Mouse (Mus musculus) neural tube, embryonic 14.5 days (tissue): ENCODE measurements around the gene Dynll2. TPM values are rescaled to one million over a fixed set of nuclear protein-coding genes. Genes with fewer than 3 reads are reported as not detected.

ENCODE experiments used
- ATAC-seq: fragments of 200-750 bp; cut with Nextera tagmentation; 2 replicates; pipeline ENCODE4 v1.8.0; 2017; ENCODE audit warnings: low read depth, mild to moderate bottlenecking, moderate TSS enrichment, moderate library complexity
- H3K27ac ChIP-seq: fragments of 300-500 bp; sonication (generic); 2 replicates; pipeline ENCODE4 v1.5.1; 2014; ENCODE audit warnings: low read depth, mild to moderate bottlenecking, control low read depth, low read length, moderate library complexity, mixed read lengths
- H3K27me3 ChIP-seq: fragments of 300-500 bp; sonication (generic); 2 replicates; pipeline ENCODE4 v1.6.1; 2014; ENCODE audit warnings: low read length; ENCODE audit not compliant: control insufficient read depth, insufficient read depth
- H3K36me3 ChIP-seq: fragments of 300-500 bp; sonication (generic); 2 replicates; pipeline ENCODE4 v1.6.1; 2014; ENCODE audit warnings: low read length, mixed read lengths; ENCODE audit not compliant: control insufficient read depth, insufficient read depth
- H3K4me1 ChIP-seq: fragments of 300-500 bp; sonication (generic); 2 replicates; pipeline ENCODE4 v1.6.1; 2014; ENCODE audit warnings: low read length; ENCODE audit not compliant: control insufficient read depth, insufficient read depth
- H3K4me2 ChIP-seq: fragments of 300-500 bp; sonication (generic); 2 replicates; pipeline ENCODE4 v1.6.1; 2014; ENCODE audit warnings: mild to moderate bottlenecking, low read depth, low read length, control low read depth
- H3K4me3 ChIP-seq: fragments of 300-500 bp; sonication (generic); 2 replicates; pipeline ENCODE4 v1.5.1; 2014; ENCODE audit warnings: low read depth, low read length, control low read depth, mixed read lengths
- H3K9ac ChIP-seq: fragments of 300-500 bp; sonication (generic); replicated peaks from 2 replicates; pipeline ENCODE4 v1.6.1; 2014; ENCODE audit warnings: low read depth, mild to moderate bottlenecking, control low read depth, low read length, mixed read lengths
- H3K9me3 ChIP-seq: fragments of 300-500 bp; sonication (generic); 2 replicates; pipeline ENCODE4 v1.6.1; 2016; ENCODE audit warnings: low read length; ENCODE audit not compliant: control insufficient read depth
- WGBS: fragments of 180-500 bp; shearing (Covaris S2); extraction: QIAGEN DNeasy Blood & Tissue Kit; methylation state at CpG from one replicate; pipeline ENCODE4 v1.1.7; 2014; 5-methylcytosine and 5-hydroxymethylcytosine counted together
- polyA plus RNA-seq: library from polyadenylated mRNA; unstranded; fragments of >200 nt; fragmentation: Nextera tagmentation; extraction: Ambion mirVana; gene quantifications from 2 replicates; pipeline ENCODE4 v1.2.1, GENCODE M21; 2014

Gene Dynll2
- 30.5 and 37.9 TPM in 2 replicates for polyA plus RNA-seq

GRCm38 (mm10) chr11:87986831-87987793 lies at the start of gene Dynll2:
Dynll2 (minus strand) TSS chr11:87987533.
- peak; percentile 96 for ATAC-seq
- Histone ChIP-seq H3K9ac (peak within 1 kb of the TSS; percentile 99), H3K4me1 (peaks cover 27% of the 10 kb centered on the region), H3K4me3 (peak within 1 kb of the TSS; percentile 99), H3K4me2 (peak within 1 kb of the TSS; percentile 95), H3K27me3 (no peaks in the 10 kb centered on the region), H3K9me3 (no peaks in the 10 kb centered on the region), H3K36me3 (peaks cover 17% of the 10 kb centered on the region), H3K27ac (peak within 1 kb of the TSS; percentile 96)
- 1% methylated on average over 68 of the region's 107 CpGs for WGBS

- ATAC-seq: no peak
- Histone ChIP-seq H3K4me2 (no peak overlapping the region), H3K27ac (no peak overlapping the region), H3K9me3 (no peaks in the 10 kb centered on the region), H3K36me3 (no peaks in the 10 kb centered on the region), H3K4me3 (no peak overlapping the region), H3K9ac (no peak overlapping the region), H3K4me1 (no peaks in the 10 kb centered on the region), H3K27me3 (no peaks in the 10 kb centered on the region)
- 62% methylated on average over 10 of the region's 10 CpGs for WGBS
Observed at GRCm38 (mm10) chr11:88036761-88037251, 49.5 kb upstream of the Dynll2 start.

GRCm38 (mm10) chr11:88035970-88036369 lies 48.6 kb upstream of the Dynll2 start:
- ATAC-seq: no peak

GRCm38 (mm10) chr11:88031753-88032152 lies 44.4 kb upstream of the Dynll2 start:
- H3K9ac ChIP-seq: no peak overlapping the region

More at GRCm38 (mm10) chr11:88035970-88036369, 48.6 kb upstream of the Dynll2 start:
- Histone ChIP-seq H3K4me3 (no peak overlapping the region), H3K4me2 (no peak overlapping the region), H3K27me3 (no peaks in the 10 kb centered on the region), H3K27ac (no peak overlapping the region), H3K4me1 (no peaks in the 10 kb centered on the region), H3K9me3 (no peaks in the 10 kb centered on the region), H3K36me3 (no peaks in the 10 kb centered on the region), H3K9ac (no peak overlapping the region)
- WGBS: 66% methylated on average over 7 of the region's 7 CpGs

GRCm38 (mm10) chr11:88030836-88031235 lies 43.5 kb upstream of the Dynll2 start:
- 93% methylated on average over 2 of the region's 2 CpGs for WGBS
- peaks cover 3% of the 10 kb centered on the region; the same call in 1 of the 2 replicates for H3K4me1 ChIP-seq
- H3K27me3 ChIP-seq: no peaks in the 10 kb centered on the region

More at GRCm38 (mm10) chr11:88031753-88032152, 44.4 kb upstream of the Dynll2 start:
- Histone ChIP-seq H3K4me3 (no peak overlapping the region), H3K36me3 (no peaks in the 10 kb centered on the region), H3K9me3 (no peaks in the 10 kb centered on the region), H3K4me1 (peaks cover 3% of the 10 kb centered on the region; the same call in 1 of the 2 replicates), H3K27me3 (no peaks in the 10 kb centered on the region), H3K27ac (no peak overlapping the region), H3K4me2 (no peak overlapping the region)
- ATAC-seq: no peak
- WGBS: 64% methylated on average over 5 of the region's 5 CpGs

GRCm38 (mm10) chr11:88030219-88030618 lies 42.9 kb upstream of the Dynll2 start:
- 90% methylated on average over 7 of the region's 7 CpGs for WGBS
- Histone ChIP-seq H3K4me3 (no peak overlapping the region), H3K4me1 (peaks cover 3% of the 10 kb centered on the region; the same call in 1 of the 2 replicates), H3K27ac (no peak overlapping the region), H3K9ac (no peak overlapping the region), H3K4me2 (no peak overlapping the region), H3K36me3 (no peaks in the 10 kb centered on the region), H3K27me3 (no peaks in the 10 kb centered on the region), H3K9me3 (no peaks in the 10 kb centered on the region)
- ATAC-seq: no peak

More at GRCm38 (mm10) chr11:88030836-88031235, 43.5 kb upstream of the Dynll2 start:
- Histone ChIP-seq H3K36me3 (no peaks in the 10 kb centered on the region), H3K4me2 (no peak overlapping the region), H3K9me3 (no peaks in the 10 kb centered on the region), H3K9ac (no peak overlapping the region), H3K4me3 (no peak overlapping the region), H3K27ac (no peak overlapping the region)
- ATAC-seq: no peak

GRCm38 (mm10) chr11:88028193-88028684 lies 40.9 kb upstream of the Dynll2 start:
- WGBS: 8% methylated on average over 16 of the region's 16 CpGs
- H3K4me2 ChIP-seq: no peak overlapping the region
- no peak overlapping the region for H3K9ac ChIP-seq
- H3K4me1 ChIP-seq: peaks cover 3% of the 10 kb centered on the region; the same call in 1 of the 2 replicates
- no peak for ATAC-seq
- no peaks in the 10 kb centered on the region for H3K36me3 ChIP-seq
- H3K4me3 ChIP-seq: no peak overlapping the region
- H3K27me3 ChIP-seq: no peaks in the 10 kb centered on the region
- no peak overlapping the region for H3K27ac ChIP-seq
- H3K9me3 ChIP-seq: no peaks in the 10 kb centered on the region

- Histone ChIP-seq H3K4me2 (no peak overlapping the region), H3K27ac (no peak overlapping the region), H3K36me3 (no peaks in the 10 kb centered on the region), H3K9ac (no peak overlapping the region), H3K9me3 (no peaks in the 10 kb centered on the region), H3K27me3 (no peaks in the 10 kb centered on the region), H3K4me3 (no peak overlapping the region), H3K4me1 (peaks cover 3% of the 10 kb centered on the region; the same call in 1 of the 2 replicates)
- no peak for ATAC-seq
- 29% methylated on average over 9 of the region's 9 CpGs for WGBS
Observed at GRCm38 (mm10) chr11:88027391-88028035, 40.2 kb upstream of the Dynll2 start.
